Mouse (Mus musculus) kidney, adult 2 months (tissue): ENCODE results near the gene Pepd.

Experiments
- CTCF ChIP-seq: fragments of 200-500 bp; conservative IDR thresholded peaks from 2 replicates; pipeline ENCODE4 v1.5.1; 2011; ENCODE audit warnings: low read depth, mild to moderate bottlenecking, control low read depth, low read length, moderate library complexity, mixed read lengths; ENCODE audit not compliant: insufficient read depth, insufficient read length
- POLR2A ChIP-seq: fragments of 200-500 bp; IDR thresholded peaks from one replicate; pipeline ENCODE4 v1.6.1; 2011; ENCODE audit warnings: low read depth, low read length, control low read depth

DNA sequence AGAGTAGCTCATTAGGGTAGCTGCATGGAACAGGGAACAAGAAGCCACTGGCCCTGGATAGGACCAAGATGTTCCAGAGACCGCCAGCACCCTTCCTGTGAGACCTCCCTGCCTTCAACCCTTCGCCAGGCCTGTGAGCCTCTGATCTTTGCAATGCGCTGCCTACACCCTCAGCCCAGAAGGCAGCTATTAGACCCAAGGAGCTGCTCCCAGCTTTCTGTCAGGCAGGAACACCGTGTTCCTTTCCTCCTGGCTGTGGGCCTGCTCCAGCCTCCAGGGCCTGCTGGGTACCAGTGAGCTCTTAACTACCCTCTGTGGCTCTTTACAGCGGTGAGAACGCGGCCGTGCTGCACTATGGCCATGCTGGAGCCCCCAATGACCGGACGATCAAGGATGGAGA, 109.2 kb downstream of the Pepd start:
- TF ChIP-seq CTCF (no peak), POLR2A (no peak)
